In the genomic region with DNA sequence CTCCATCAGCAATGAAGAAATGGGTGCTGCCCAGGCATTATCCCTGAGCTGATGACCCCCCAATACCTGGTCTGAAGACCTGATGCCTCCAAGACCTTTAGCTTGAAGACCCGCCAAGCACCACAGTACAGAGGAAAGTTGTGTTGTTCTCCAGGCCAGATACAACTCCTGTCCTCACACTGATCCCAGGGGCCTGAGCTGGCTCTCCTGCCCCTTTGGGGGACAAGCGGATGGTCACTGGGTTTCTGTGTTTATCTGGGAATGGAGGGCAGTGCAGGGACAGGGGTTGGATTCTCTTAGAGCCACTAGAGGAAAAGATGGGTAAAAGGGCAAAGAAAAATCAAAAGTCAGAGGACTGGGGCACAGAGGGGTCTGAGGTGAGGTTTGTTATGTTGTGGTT, we compare ENCODE assay signal across 24 mouse cellular contexts. TPM values are rescaled to one million over a fixed set of nuclear protein-coding genes. Genes with fewer than 3 reads are reported as not detected.
DNase-seq lines count a peak whose midpoint lies in the region; ATAC-seq lines count a peak whose summit lies in the region.
"Had no signal": no experiment of that assay in that cellular context is flagged by ENCODE, and none has a peak within 500 bp of the region (broad histone marks: within the 10 kb centered on the region; RNA-seq: fewer than 3 reads in every experiment).

No protein-coding gene starts in this region.

- peaks cover 97% of the 10 kb centered on the region for H3K27me3 ChIP-seq in hindbrain, embryonic 14.5 days (ENCODE audit: control insufficient read depth, insufficient read depth, low read length)
- peaks cover 100% of the 10 kb centered on the region for H3K27me3 ChIP-seq in hindbrain, embryonic 12.5 days
- H3K27me3 ChIP-seq in neural tube, embryonic 13.5 days, result peaks cover 100% of the 10 kb centered on the region

- 6% methylated on average over 2 of the region's 2 CpGs for WGBS in hindbrain, embryonic 14.5 days
- 3% methylated on average over 2 of the region's 2 CpGs for WGBS in hindbrain, embryonic 12.5 days
- WGBS in neural tube, embryonic 13.5 days, result 5% methylated on average over 2 of the region's 2 CpGs

- 0 out of 2 replicates have a peak, but pooled peaks cover 9% of the 10 kb centered on the region for H3K4me1 ChIP-seq in hindbrain, embryonic 14.5 days (replicated peaks; ENCODE audit: control insufficient read depth, insufficient read depth, low read length)
- H3K4me1 ChIP-seq in hindbrain, embryonic 12.5 days, result peaks cover 13% of the 10 kb centered on the region
- peaks cover 44% of the 10 kb centered on the region for H3K4me1 ChIP-seq in neural tube, embryonic 13.5 days (replicated peaks)
- H3K4me1 ChIP-seq: heart, embryonic 12.5 days; limb, embryonic 10.5 days had no signal

- H3K9me3 ChIP-seq in hindbrain, embryonic 14.5 days (ENCODE audit: control insufficient read depth, low read length), result no peaks in the 10 kb centered on the region
- no peaks in the 10 kb centered on the region for H3K9me3 ChIP-seq in hindbrain, embryonic 12.5 days (replicated peaks)
- H3K9me3 ChIP-seq in neural tube, embryonic 13.5 days, result no peaks in the 10 kb centered on the region
- H3K9me3 ChIP-seq: G1E; heart, embryonic 12.5 days; limb, embryonic 10.5 days had no signal

- ATAC-seq in hindbrain, embryonic 14.5 days (ENCODE audit: low FRiP score), result no peak
- ATAC-seq in hindbrain, embryonic 12.5 days (ENCODE audit: low FRiP score), result no peak
- no peak for ATAC-seq in neural tube, embryonic 13.5 days (ENCODE audit: low read depth)
- ATAC-seq: activated CD4-positive, CD25-positive, alpha-beta regulatory T cell, adult 4 months; inflammation-experienced regulatory T-cells, adult 6 months had no signal

- peak overlapping the region; percentile 58; the same call in 1 of the 2 replicates for H3K27ac ChIP-seq in hindbrain, embryonic 14.5 days
- H3K27ac ChIP-seq in hindbrain, embryonic 12.5 days, result no peak overlapping the region
- peak overlapping the region; percentile 25; the same call in 1 of the 2 replicates for H3K27ac ChIP-seq in neural tube, embryonic 13.5 days (replicated peaks)
- H3K27ac ChIP-seq: gastrocnemius, adult 2 months; limb, embryonic 10.5 days had no signal

- no peak overlapping the region for H3K9ac ChIP-seq in hindbrain, embryonic 14.5 days
- no peak overlapping the region for H3K9ac ChIP-seq in hindbrain, embryonic 12.5 days
- no peak overlapping the region for H3K9ac ChIP-seq in neural tube, embryonic 13.5 days
- H3K9ac ChIP-seq: heart, embryonic 12.5 days had no signal

- no peak overlapping the region for H3K4me3 ChIP-seq in hindbrain, embryonic 14.5 days (replicated peaks; ENCODE audit: low read length)
- no peak overlapping the region for H3K4me3 ChIP-seq in hindbrain, embryonic 12.5 days
- H3K4me3 ChIP-seq in neural tube, embryonic 13.5 days, result no peak overlapping the region
- H3K4me3 ChIP-seq: gastrocnemius, adult 2 months; heart, embryonic 12.5 days; limb, embryonic 10.5 days had no signal

- H3K36me3 ChIP-seq in hindbrain, embryonic 14.5 days (replicated peaks; ENCODE audit: control insufficient read depth, insufficient read depth), result no peaks in the 10 kb centered on the region
- H3K36me3 ChIP-seq in hindbrain, embryonic 12.5 days, result no peaks in the 10 kb centered on the region
- H3K36me3 ChIP-seq in neural tube, embryonic 13.5 days, result no peaks in the 10 kb centered on the region
- H3K36me3 ChIP-seq: G1E; heart, embryonic 12.5 days; limb, embryonic 10.5 days had no signal

- H3K4me2 ChIP-seq in hindbrain, embryonic 14.5 days (replicated peaks), result peak overlapping the region; percentile 32; the same call in 1 of the 2 replicates
- H3K4me2 ChIP-seq in hindbrain, embryonic 12.5 days (replicated peaks), result no peak overlapping the region
- 0 out of 2 replicates have a peak overlapping the region, but pooled peaks have one; percentile 18 for H3K4me2 ChIP-seq in neural tube, embryonic 13.5 days
- H3K4me2 ChIP-seq: heart, embryonic 12.5 days had no signal

- DNase-seq in cerebellum, adult 9-10 months, result peak; percentile 62
- DNase-seq in cerebellum, adult 11 months, result no peak
- DNase-seq in hindbrain, embryonic 14.5 days (ENCODE audit: low spot score), result no peak
- peak; percentile 19 to 37 for DNase-seq in right cerebral cortex, postnatal 10 days (ENCODE audit: low spot score in 2 of 2)
- no peak for DNase-seq in right cerebral cortex, postnatal 14 days
- DNase-seq in c-Kit-positive CD71-positive TER-119-positive erythroid progenitor cells, embryonic 14.5 days (ENCODE audit: low spot score), result no peak
- DNase-seq: adrenal gland, postnatal 25 days; gastrocnemius, adult 2 months; heart, adult 11 months; heart, postnatal 14 days; kidney, adult 2 months; kidney, postnatal 10 days; lung, adult 18-20 months; lung, postnatal 14 days; spleen, adult 18-20 months; thymus, postnatal 25 days had no signal

RNA-seq across cellular contexts. Expression of gene Neurod2, which starts 9.5 kb away (rescaled TPM):
- polyA plus RNA-seq in hindbrain, embryonic 14.5 days (2014; fragmentation: Nextera tagmentation; extraction: Ambion mirVana), result 21.7 and 25.5 TPM in 2 replicates
- polyA plus RNA-seq in hindbrain, embryonic 12.5 days (2016; fragmentation: Nextera tagmentation; extraction: Ambion mirVana), result 7.2 and 10.2 TPM in 2 replicates
- polyA plus RNA-seq in neural tube, embryonic 13.5 days (2015; fragmentation: Nextera tagmentation; extraction: Ambion mirVana), result 26.4 and 27.0 TPM in 2 replicates
- polyA plus RNA-seq: activated CD4-positive, CD25-positive, alpha-beta regulatory T cell, adult 4 months; G1E; heart, embryonic 12.5 days; inflammation-experienced regulatory T-cells, adult 6 months; kidney, adult 2 months; limb, embryonic 10.5 days; liver, adult 2 months had no signal

RNA-seq across cellular contexts. Expression of gene Ppp1r1b, which starts 28.3 kb away (rescaled TPM):
- polyA plus RNA-seq in hindbrain, embryonic 14.5 days (2014; fragmentation: Nextera tagmentation; extraction: Ambion mirVana), result 3.0 and 3.3 TPM in 2 replicates
- 0.37 and 0.52 TPM in 2 replicates for polyA plus RNA-seq in hindbrain, embryonic 12.5 days (2016; fragmentation: Nextera tagmentation; extraction: Ambion mirVana)
- 1.7 and 2.1 TPM in 2 replicates for polyA plus RNA-seq in neural tube, embryonic 13.5 days (2015; fragmentation: Nextera tagmentation; extraction: Ambion mirVana)
- polyA plus RNA-seq: activated CD4-positive, CD25-positive, alpha-beta regulatory T cell, adult 4 months; G1E; inflammation-experienced regulatory T-cells, adult 6 months had no signal

RNA-seq across cellular contexts. Expression of gene Stard3, which starts 38.2 kb away (rescaled TPM):
- 33.9 and 36.8 TPM in 2 replicates for polyA plus RNA-seq in hindbrain, embryonic 14.5 days (2014; fragmentation: Nextera tagmentation; extraction: Ambion mirVana)
- 49.0 and 50.0 TPM in 2 replicates for polyA plus RNA-seq in hindbrain, embryonic 12.5 days (2016; fragmentation: Nextera tagmentation; extraction: Ambion mirVana)
- 39.7 and 41.1 TPM in 2 replicates for polyA plus RNA-seq in neural tube, embryonic 13.5 days (2015; fragmentation: Nextera tagmentation; extraction: Ambion mirVana)

Comparison
In these comparisons a context has a peak if more than half of its experiments do, and no peak if none do; other contexts are left out.
1. DNase-seq: peak in cerebellum, adult 9-10 months (single experiment) and right cerebral cortex, postnatal 10 days (2 of 2); none in cerebellum, adult 11 months (single experiment), hindbrain, embryonic 14.5 days (single experiment), right cerebral cortex, postnatal 14 days (single experiment) and c-Kit-positive CD71-positive TER-119-positive erythroid progenitor cells, embryonic 14.5 days (single experiment).